Comparison of ENCODE assay signal across 26 mouse cellular contexts in genomic region chr13:107711341-107711994, GRCm38 (mm10).
"Had no signal": no experiment of that assay in that cellular context is flagged by ENCODE, and none has a peak within 500 bp of the region (broad histone marks: within the 10 kb centered on the region; RNA-seq: fewer than 3 reads in every experiment).

No protein-coding gene starts in this region.

- H3K4me1 ChIP-seq: heart, embryonic 13.5 days; heart, embryonic 15.5 days; hindbrain, embryonic 13.5 days; hindbrain, embryonic 15.5 days; kidney, embryonic 15.5 days; limb, embryonic 10.5 days; limb, embryonic 12.5 days had no signal

- ATAC-seq: hindbrain, postnatal 0 days had no signal

- DNase-seq: gastrocnemius, adult 2 months; gastrocnemius, postnatal 10 days; gastrocnemius, postnatal 25 days; heart, adult 2 months; heart, postnatal 14 days; heart, postnatal 4 days; kidney, adult 11 months; kidney, adult 2 months; kidney, adult 9 months; kidney, postnatal 14 days; kidney, postnatal 36 days; liver; liver, embryonic 13.5 days had no signal

- H3K9ac ChIP-seq: heart, embryonic 13.5 days; heart, embryonic 15.5 days; hindbrain, embryonic 13.5 days; hindbrain, embryonic 15.5 days; kidney, embryonic 15.5 days; limb, embryonic 12.5 days; liver, embryonic 13.5 days had no signal

- H3K36me3 ChIP-seq: heart, embryonic 13.5 days; heart, embryonic 15.5 days; hindbrain, embryonic 13.5 days; hindbrain, embryonic 15.5 days; kidney, embryonic 15.5 days; limb, embryonic 10.5 days; limb, embryonic 12.5 days; liver, embryonic 13.5 days had no signal

- H3K4me3 ChIP-seq: gastrocnemius, adult 2 months; heart, adult 2 months; heart, embryonic 13.5 days; heart, embryonic 15.5 days; hindbrain, embryonic 13.5 days; hindbrain, embryonic 15.5 days; kidney, embryonic 15.5 days; layer of hippocampus, adult 2 months; left cerebral cortex, adult 2 months; limb, embryonic 10.5 days; limb, embryonic 12.5 days; liver, embryonic 13.5 days had no signal

- H3K4me2 ChIP-seq: heart, embryonic 11.5 days; heart, embryonic 13.5 days; heart, embryonic 15.5 days; hindbrain, embryonic 13.5 days; hindbrain, embryonic 15.5 days; kidney, embryonic 15.5 days; limb, embryonic 12.5 days; liver, embryonic 11.5 days; liver, embryonic 13.5 days had no signal

- H3K9me3 ChIP-seq: heart, embryonic 13.5 days; heart, embryonic 15.5 days; hindbrain, embryonic 13.5 days; hindbrain, embryonic 15.5 days; kidney, embryonic 15.5 days; limb, embryonic 10.5 days; limb, embryonic 12.5 days; liver, embryonic 13.5 days had no signal

- H3K27me3 ChIP-seq: heart, embryonic 13.5 days; heart, embryonic 15.5 days; hindbrain, embryonic 13.5 days; hindbrain, embryonic 15.5 days; kidney, embryonic 15.5 days; limb, embryonic 12.5 days; liver, embryonic 13.5 days had no signal

- H3K27ac ChIP-seq: gastrocnemius, adult 2 months; heart, adult 2 months; heart, embryonic 13.5 days; heart, embryonic 15.5 days; hindbrain, embryonic 13.5 days; hindbrain, embryonic 15.5 days; hindbrain, postnatal 0 days; kidney, embryonic 15.5 days; kidney, postnatal 0 days; layer of hippocampus, adult 2 months; left cerebral cortex, adult 2 months; limb, embryonic 10.5 days; limb, embryonic 12.5 days; liver, embryonic 13.5 days had no signal
